Mouse (Mus musculus): ENCODE measurements around the gene Tmem270.

DNA sequence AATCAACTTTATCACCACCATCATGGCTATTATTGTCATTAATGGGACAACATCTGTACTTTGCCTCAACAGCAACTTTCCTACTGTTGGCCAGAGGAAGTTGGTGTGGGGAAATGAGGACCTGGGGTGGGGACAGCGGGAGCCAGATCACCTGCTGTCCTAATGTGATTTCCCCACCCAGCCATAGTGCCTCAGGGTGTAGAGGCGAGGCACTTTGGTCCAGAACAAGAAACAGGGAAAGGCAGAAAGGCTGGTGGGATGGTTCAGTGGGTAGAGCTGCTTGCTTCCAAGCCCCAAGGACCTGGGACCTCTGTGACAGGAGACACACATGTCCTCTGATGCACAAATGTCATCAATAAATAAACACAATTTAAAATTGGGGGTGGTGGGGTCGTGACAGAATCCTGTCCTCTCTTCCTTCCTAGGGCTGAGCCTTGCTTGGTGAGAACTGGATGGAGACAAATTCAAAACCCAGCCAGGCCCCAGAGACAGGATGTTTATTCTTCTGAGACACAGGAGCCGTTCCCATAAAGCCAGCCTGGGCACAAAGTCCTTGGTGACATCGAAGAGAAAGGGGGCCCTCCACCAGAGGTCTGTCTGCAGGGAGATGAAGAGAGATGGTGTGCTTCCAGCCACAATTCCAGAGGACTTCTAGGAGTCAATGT, 41.0 kb upstream of the Tmem270 start:
- no peak for TF ChIP-seq CTCF (IDR thresholded peaks at IDR 0.05; ENCODE audit: borderline replicate concordance, control insufficient read depth, extremely low read depth, insufficient read depth, low read length, poor library complexity)
- no peak for TF ChIP-seq POLR2A (IDR thresholded peaks at IDR 0.05; ENCODE audit: control insufficient read depth, extremely low read depth, insufficient read depth, low read length, poor library complexity)

Data from thymus, adult 2 months (tissue).